Mouse (Mus musculus) liver (tissue): ENCODE results near the gene Zpr1.

Source experiments
- DNase-seq: peaks from one replicate; pipeline ENCODE4 v3.0.0-alpha.2; 2020; ENCODE audit warnings: mixed read lengths

Gene Zpr1

GRCm38 (mm10) chr9:46329801-46330585, 57.1 kb downstream of the Zpr1 start:
- no peak for DNase-seq

- no peak for DNase-seq
Observed at GRCm38 (mm10) chr9:46330586-46330895, 57.7 kb downstream of the Zpr1 start.

- no peak for DNase-seq
Observed at GRCm38 (mm10) chr9:46331301-46331700, 58.4 kb downstream of the Zpr1 start.
